Mouse (Mus musculus): Measurements from ENCODE around the gene Zmym3. TPM values are rescaled to one million over a fixed set of nuclear protein-coding genes. Genes with fewer than 3 reads are reported as not detected.
"Not testable (repeated sequence)": the region's sequence is repeated elsewhere in the genome, so short reads cannot be mapped to it uniquely, and the experiment has no call there.

Zmym3 gene
- total RNA-seq, 2 experiments from 2014 or later, result 119 to 145 TPM

DNA sequence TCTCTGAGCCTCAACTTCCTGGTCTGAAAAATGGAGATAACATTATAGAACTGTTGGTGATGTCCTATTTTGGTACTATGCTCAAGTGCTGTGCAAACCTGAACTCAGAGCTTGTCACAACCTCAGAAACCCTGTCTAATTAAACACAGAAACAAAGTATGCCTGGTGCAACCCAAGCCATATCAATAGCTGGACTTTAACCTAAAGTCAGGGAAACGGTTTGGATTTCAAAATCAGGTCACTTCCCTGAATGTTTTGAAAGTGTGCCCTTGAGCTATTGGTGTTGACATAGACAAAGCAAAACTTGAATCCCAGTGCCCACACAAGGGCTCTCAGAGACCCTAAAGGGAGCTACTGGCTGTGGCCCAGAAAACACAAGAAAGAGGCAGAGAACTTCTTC lies 40.9 kb downstream of the Zmym3 start:
- intact Hi-C loops (cut with DNase I), result no loop called here
- no peak for DNase-seq (ENCODE audit: low spot score in 2 of 2)

GRCm38 (mm10) chrX:101377076-101377475 lies 43.6 kb downstream of the Zmym3 start:
- intact Hi-C loops (cut with DNase I), result no loop called here
- DNase-seq (ENCODE audit: low spot score in 2 of 2), result no peak

GRCm38 (mm10) chrX:101376190-101376968 lies 44.3 kb downstream of the Zmym3 start, which contains the start of gene Gjb1:
Gene Gjb1, plus strand, starts transcription at chrX:101376378.
- no peak for DNase-seq (ENCODE audit: low spot score in 2 of 2)
- intact Hi-C loops (cut with DNase I), result no loop called here

DNA sequence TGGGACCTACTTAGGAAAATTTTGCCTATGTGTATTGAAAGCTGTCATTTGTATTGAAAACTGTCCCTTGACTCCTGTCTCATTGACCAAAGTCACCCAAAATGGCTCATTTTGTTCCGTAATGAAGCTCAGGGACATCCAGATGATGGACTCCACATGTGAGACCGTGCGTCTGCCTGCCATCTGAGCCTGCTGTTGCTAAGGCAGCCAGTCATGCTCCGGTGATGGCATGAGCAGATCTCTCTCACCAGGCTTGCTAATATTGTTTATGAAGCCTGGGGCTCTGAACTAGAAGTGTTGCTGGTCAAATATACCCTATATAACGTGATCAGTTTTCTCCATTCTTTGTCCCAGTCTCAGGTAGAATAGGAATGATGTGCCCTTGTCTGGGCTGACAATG lies 47.7 kb downstream of the Zmym3 start:
- DNase-seq (ENCODE audit: low spot score in 2 of 2), result no peak
- intact Hi-C loops (cut with DNase I), result no loop called here

- intact Hi-C loops (cut with DNase I), result no loop called here
- DNase-seq (ENCODE audit: low spot score in 2 of 2), result no peak
These were observed 50.1 kb downstream of the Zmym3 start for GRCm38 (mm10) chrX:101370573-101370972.

DNA sequence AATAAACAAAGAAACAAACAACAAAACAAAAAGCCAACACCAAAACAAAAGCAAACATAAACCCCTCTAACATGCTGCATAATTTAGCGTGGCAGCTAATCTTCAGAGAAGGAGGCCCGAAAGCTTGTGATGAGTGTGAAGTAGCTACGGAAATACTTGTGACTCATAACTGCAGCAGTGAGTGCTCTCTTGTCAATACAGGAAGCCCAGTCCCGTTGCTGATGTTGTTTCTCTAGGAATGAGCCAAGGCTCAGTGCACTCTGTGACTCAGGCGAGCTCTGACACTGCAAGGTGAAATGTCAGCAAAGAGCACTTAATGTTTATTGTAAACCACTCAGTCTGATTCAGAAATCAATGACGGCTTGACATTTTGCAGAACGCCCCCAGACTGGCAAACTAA lies 51.6 kb downstream of the Zmym3 start:
- intact Hi-C loops (cut with DNase I), result no loop called here
- DNase-seq (ENCODE audit: low spot score in 2 of 2), result no peak

DNA sequence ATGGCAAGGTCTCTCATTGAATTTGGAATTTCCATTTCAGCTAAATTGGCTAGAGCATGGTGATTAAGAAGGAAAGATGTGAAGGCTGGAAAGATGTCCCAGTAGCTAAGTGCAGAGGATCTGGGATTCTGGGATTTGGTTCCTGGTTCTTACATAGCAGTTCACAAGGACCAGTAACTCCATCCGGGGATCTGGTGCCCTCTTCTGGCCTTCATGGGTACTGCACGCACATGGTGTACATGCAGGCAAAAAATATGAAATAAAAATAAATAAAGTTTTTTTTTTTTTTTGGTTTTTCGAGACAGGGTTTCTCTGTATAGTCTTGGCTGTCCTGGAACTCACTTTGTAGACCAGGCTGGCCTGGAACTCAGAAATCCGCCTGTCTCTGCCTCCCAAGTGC lies 61.7 kb downstream of the Zmym3 start:
- DNase-seq (ENCODE audit: low spot score in 2 of 2); intact Hi-C loops (cut with DNase I): not testable (repeated sequence)

Other genes with a start within 250 kb of the Zmym3 start
- 10 to 100 TPM; 69.4 to 75.2 TPM for gene Snx12, start 198.3 kb downstream of the Zmym3 start, total RNA-seq (2021)
- gene Foxo4, start 166.3 kb downstream of the Zmym3 start, total RNA-seq (2021), result 10 to 100 TPM; 15.4 to 18.1 TPM
- gene Gm614, start 156.9 kb downstream of the Zmym3 start, total RNA-seq (2021), result not detected
- gene Il2rg, start 152.6 kb downstream of the Zmym3 start, total RNA-seq (2021), result 1 to 10 TPM; 1.5 to 1.6 TPM
- gene Gm20489, start 151.8 kb downstream of the Zmym3 start, total RNA-seq (2021), result not detected
- gene Med12, start 146.8 kb downstream of the Zmym3 start, total RNA-seq (2021), result 10 to 100 TPM; 18.4 to 22.7 TPM
- gene Nlgn3, start 121.7 kb downstream of the Zmym3 start, total RNA-seq (2021), result 100 to 1,000 TPM; 174 to 180 TPM
- gene Gjb1, start 44.5 kb downstream of the Zmym3 start, total RNA-seq (2021), result 10 to 100 TPM in 1 of 2 experiments, 1 to 10 TPM in 1; 8.3 to 10.3 TPM
- gene Nono, start 8.5 kb upstream of the Zmym3 start, total RNA-seq (2021), result 100 to 1,000 TPM; 118 to 130 TPM
- 1 to 10 TPM in 1 of 2 experiments, under 1 TPM in 1; 0.66 to 1.2 TPM for gene Itgb1bp2, start 28.2 kb upstream of the Zmym3 start, total RNA-seq (2021)
- gene Taf1, start 111.9 kb upstream of the Zmym3 start, total RNA-seq (2021), result 10 to 100 TPM; 47.2 to 48.5 TPM
- 100 to 1,000 TPM; 212 to 236 TPM for gene Ogt, start 219.2 kb upstream of the Zmym3 start, total RNA-seq (2021)

All from left cerebral cortex, postnatal 25 days (tissue).